Mouse (Mus musculus) forebrain, embryonic 11.5 days (tissue): Measurements from ENCODE around the gene Dgkh. TPM values are rescaled to one million over a fixed set of nuclear protein-coding genes. Genes with fewer than 3 reads are reported as not detected.

Source experiments
- ATAC-seq: fragments of 200-750 bp; cut with Nextera tagmentation; replicated peaks from 2 replicates; pipeline ENCODE4 v1.8.0; 2017; ENCODE audit warnings: moderate TSS enrichment; ENCODE audit not compliant: low FRiP score
- DNase-seq: peaks from one replicate; pipeline ENCODE4 v3.0.0-alpha.2; 2017; ENCODE audit warnings: low spot score
- H3K27ac ChIP-seq: fragments of 300-500 bp; sonication (generic); 2 replicates; pipeline ENCODE4 v1.5.1; 2014; ENCODE audit warnings: low read depth, low read length
- H3K27me3 ChIP-seq: fragments of 300-500 bp; sonication (generic); 2 replicates; pipeline ENCODE4 v1.6.1; 2014; ENCODE audit warnings: mild to moderate bottlenecking, low read length, mixed read lengths; ENCODE audit not compliant: control insufficient read depth, insufficient read depth
- H3K36me3 ChIP-seq: fragments of 300-500 bp; sonication (generic); 2 replicates; pipeline ENCODE4 v1.6.1; 2014; ENCODE audit warnings: mild to moderate bottlenecking, low read length, moderate library complexity, mixed read lengths; ENCODE audit not compliant: control insufficient read depth, insufficient read depth
- H3K4me1 ChIP-seq: fragments of 300-500 bp; sonication (generic); replicated peaks from 2 replicates; pipeline ENCODE4 v1.6.1; 2014; ENCODE audit warnings: low read length, mixed read lengths; ENCODE audit not compliant: control insufficient read depth, insufficient read depth
- H3K4me2 ChIP-seq: fragments of 300-500 bp; sonication (generic); 2 replicates; pipeline ENCODE4 v1.6.1; 2014; ENCODE audit warnings: low read depth, mild to moderate bottlenecking, low read length, moderate library complexity, mixed read lengths; ENCODE audit not compliant: severe bottlenecking
- H3K4me3 ChIP-seq: fragments of 300-500 bp; sonication (generic); 2 replicates; pipeline ENCODE4 v1.5.1; 2014; ENCODE audit warnings: low read depth, low read length
- H3K9ac ChIP-seq: fragments of 300-500 bp; sonication (generic); 2 replicates; pipeline ENCODE4 v1.6.1; 2014; ENCODE audit warnings: low read length
- H3K9me3 ChIP-seq: fragments of 300-500 bp; sonication (generic); 2 replicates; pipeline ENCODE4 v1.6.1; 2016; ENCODE audit warnings: low read length, mixed read lengths; ENCODE audit not compliant: control insufficient read depth
- WGBS: fragments of 180-500 bp; shearing (Covaris S2); extraction: QIAGEN DNeasy Blood & Tissue Kit; methylation state at CpG from one replicate; pipeline ENCODE4 v1.1.7; 2014; 5-methylcytosine and 5-hydroxymethylcytosine counted together
- polyA plus RNA-seq: library from polyadenylated mRNA; unstranded; fragments of >200 nt; fragmentation: Nextera tagmentation; extraction: Ambion mirVana; gene quantifications from 2 replicates; pipeline ENCODE4 v1.2.1, GENCODE M21; 2014

The Dgkh gene
- polyA plus RNA-seq, 1 experiment from 2014 or later = 1.8 TPM

- DNase-seq (no peak), ATAC-seq (no peak)
- H3K27ac ChIP-seq = no peak overlapping the region
- no peak overlapping the region for H3K9ac ChIP-seq
- no peaks in the 10 kb centered on the region for H3K9me3 ChIP-seq
- H3K4me2 ChIP-seq = no peak overlapping the region
- no peaks in the 10 kb centered on the region for H3K4me1 ChIP-seq
- H3K36me3 ChIP-seq = no peaks in the 10 kb centered on the region
- 87% methylated on average over 7 of the region's 7 CpGs for WGBS
- no peaks in the 10 kb centered on the region for H3K27me3 ChIP-seq
- H3K4me3 ChIP-seq = no peak overlapping the region
Measured at GRCm38 (mm10) chr14:78641314-78641713, 91.3 kb downstream of the Dgkh start.

- Histone ChIP-seq H3K4me3 (no peak overlapping the region), H3K9me3 (no peaks in the 10 kb centered on the region), H3K36me3 (no peaks in the 10 kb centered on the region), H3K4me2 (no peak overlapping the region), H3K9ac (no peak overlapping the region), H3K27me3 (no peaks in the 10 kb centered on the region), H3K27ac (no peak overlapping the region), H3K4me1 (no peaks in the 10 kb centered on the region)
- DNase-seq (no peak), ATAC-seq (no peak)
- WGBS = 82% methylated on average over 5 of the region's 5 CpGs
Measured at GRCm38 (mm10) chr14:78639691-78640090, 92.9 kb downstream of the Dgkh start.

GRCm38 (mm10) chr14:78635612-78636400 is 96.8 kb downstream of the Dgkh start:
- Histone ChIP-seq H3K36me3 (no peaks in the 10 kb centered on the region), H3K27ac (no peak overlapping the region), H3K4me2 (no peak overlapping the region), H3K9ac (no peak overlapping the region), H3K4me1 (no peaks in the 10 kb centered on the region), H3K4me3 (no peak overlapping the region), H3K9me3 (no peaks in the 10 kb centered on the region), H3K27me3 (no peaks in the 10 kb centered on the region)
- 83% methylated on average over 14 of the region's 14 CpGs for WGBS
- no peak for ATAC-seq
- DNase-seq = no peak

- 91% methylated on average over 6 of the region's 6 CpGs for WGBS
Measured at GRCm38 (mm10) chr14:78632747-78633146, 99.8 kb downstream of the Dgkh start.

GRCm38 (mm10) chr14:78630923-78631875 is 101.4 kb downstream of the Dgkh start:
- H3K27ac ChIP-seq = no peak overlapping the region
- H3K36me3 ChIP-seq = no peaks in the 10 kb centered on the region
- H3K4me1 ChIP-seq = no peaks in the 10 kb centered on the region
- no peak overlapping the region for H3K4me3 ChIP-seq
- ATAC-seq (no peak), DNase-seq (no peak)
- H3K27me3 ChIP-seq = no peaks in the 10 kb centered on the region
- H3K4me2 ChIP-seq = no peak overlapping the region
- H3K9me3 ChIP-seq = no peaks in the 10 kb centered on the region
- no peak overlapping the region for H3K9ac ChIP-seq
- WGBS = 90% methylated on average over 4 of the region's 4 CpGs

More at GRCm38 (mm10) chr14:78632747-78633146, 99.8 kb downstream of the Dgkh start:
- no peak overlapping the region for H3K27ac ChIP-seq
- ATAC-seq (no peak), DNase-seq (no peak)
- no peak overlapping the region for H3K9ac ChIP-seq
- H3K4me3 ChIP-seq = no peak overlapping the region
- no peaks in the 10 kb centered on the region for H3K9me3 ChIP-seq
- no peaks in the 10 kb centered on the region for H3K4me1 ChIP-seq
- H3K27me3 ChIP-seq = no peaks in the 10 kb centered on the region
- no peak overlapping the region for H3K4me2 ChIP-seq
- H3K36me3 ChIP-seq = no peaks in the 10 kb centered on the region

- no peaks in the 10 kb centered on the region for H3K36me3 ChIP-seq
- no peak overlapping the region for H3K27ac ChIP-seq
- WGBS = 86% methylated on average over 21 of the region's 21 CpGs
- no peak overlapping the region for H3K4me3 ChIP-seq
- no peak for DNase-seq
- H3K4me1 ChIP-seq = no peaks in the 10 kb centered on the region
- no peak for ATAC-seq
- H3K4me2 ChIP-seq = no peak overlapping the region
- no peaks in the 10 kb centered on the region for H3K27me3 ChIP-seq
- H3K9me3 ChIP-seq = no peaks in the 10 kb centered on the region
- no peak overlapping the region for H3K9ac ChIP-seq
Measured at GRCm38 (mm10) chr14:78627516-78628275, 104.9 kb downstream of the Dgkh start.

- Histone ChIP-seq H3K4me2 (no peak overlapping the region), H3K9me3 (no peaks in the 10 kb centered on the region), H3K27ac (no peak overlapping the region), H3K9ac (no peak overlapping the region; the same call in 1 of the 2 replicates), H3K4me1 (no peaks in the 10 kb centered on the region), H3K4me3 (no peak overlapping the region), H3K36me3 (no peaks in the 10 kb centered on the region; the same call in 1 of the 2 replicates), H3K27me3 (no peaks in the 10 kb centered on the region)
- 80% methylated on average over 9 of the region's 9 CpGs for WGBS
- no peak for DNase-seq
- ATAC-seq = no peak
Measured at GRCm38 (mm10) chr14:78618883-78619295, 113.7 kb downstream of the Dgkh start.

- Histone ChIP-seq H3K9me3 (no peaks in the 10 kb centered on the region), H3K4me1 (no peaks in the 10 kb centered on the region), H3K36me3 (no peaks in the 10 kb centered on the region), H3K9ac (no peak overlapping the region), H3K27ac (no peak overlapping the region), H3K4me3 (no peak overlapping the region), H3K27me3 (no peaks in the 10 kb centered on the region), H3K4me2 (no peak overlapping the region)
- DNase-seq = no peak
- no peak for ATAC-seq
- WGBS = 83% methylated on average over 5 of the region's 5 CpGs
Measured at GRCm38 (mm10) chr14:78613569-78613968, 119.0 kb downstream of the Dgkh start.
